Mouse (Mus musculus) embryonic facial prominence, embryonic 12.5 days (tissue): Measurements from ENCODE around the gene Dnajc3. TPM values are rescaled to one million over a fixed set of nuclear protein-coding genes. Genes with fewer than 3 reads are reported as not detected.

Experiments
- ATAC-seq: fragments of 200-750 bp; cut with Nextera tagmentation; 2 replicates; pipeline ENCODE4 v1.8.0; 2017; ENCODE audit not compliant: insufficient number of reproducible peaks, insufficient read depth, low FRiP score, low TSS enrichment
- H3K27ac ChIP-seq: fragments of 300-500 bp; sonication (generic); 2 replicates; pipeline ENCODE4 v1.5.1; 2016; ENCODE audit warnings: mild to moderate bottlenecking
- H3K27me3 ChIP-seq: fragments of 300-500 bp; sonication (generic); 2 replicates; pipeline ENCODE4 v1.6.1; 2016; ENCODE audit warnings: mild to moderate bottlenecking, moderate library complexity
- H3K36me3 ChIP-seq: fragments of 300-500 bp; sonication (generic); 2 replicates; pipeline ENCODE4 v1.6.1; 2016; ENCODE audit warnings: mild to moderate bottlenecking
- H3K4me1 ChIP-seq: fragments of 300-500 bp; sonication (generic); 2 replicates; pipeline ENCODE4 v1.6.1; 2016
- H3K4me2 ChIP-seq: fragments of 300-500 bp; sonication (generic); replicated peaks from 2 replicates; pipeline ENCODE4 v1.6.1; 2016; ENCODE audit warnings: mild to moderate bottlenecking, moderate library complexity
- H3K4me3 ChIP-seq: fragments of 300-500 bp; sonication (generic); 2 replicates; pipeline ENCODE4 v1.5.1; 2016; ENCODE audit warnings: mild to moderate bottlenecking
- H3K9ac ChIP-seq: fragments of 300-500 bp; sonication (generic); 2 replicates; pipeline ENCODE4 v1.6.1; 2016; ENCODE audit warnings: mild to moderate bottlenecking, moderate library complexity
- H3K9me3 ChIP-seq: fragments of 300-500 bp; sonication (generic); 2 replicates; pipeline ENCODE4 v1.6.1; 2016; ENCODE audit warnings: mild to moderate bottlenecking, moderate library complexity
- WGBS: fragments of 180-500 bp; shearing (Covaris S2); methylation state at CpG from one replicate; pipeline ENCODE4 v1.1.7; 2016; 5-methylcytosine and 5-hydroxymethylcytosine counted together
- polyA plus RNA-seq: library from polyadenylated mRNA; unstranded; fragments of >200 nt; fragmentation: Nextera tagmentation; extraction: Ambion mirVana; gene quantifications from 2 replicates; pipeline ENCODE4 v1.2.1, GENCODE M21; 2016

Dnajc3 gene
- polyA plus RNA-seq: 30.2 and 30.9 TPM in 2 replicates

GRCm38 (mm10) chr14:118937533-118938492 lies at the start of gene Dnajc3:
Gene Dnajc3, plus strand, starts transcription at chr14:118937976.
- no peaks in the 10 kb centered on the region for H3K9me3 ChIP-seq
- whole genome bisulfite sequencing: under 1% methylated on average over 124 of the region's 124 CpGs
- H3K4me1 ChIP-seq: peaks cover 26% of the 10 kb centered on the region
- peak within 1 kb of the TSS; percentile 92 for H3K4me3 ChIP-seq
- peak within 1 kb of the TSS; percentile 97 for H3K9ac ChIP-seq
- 0 out of 2 replicates have a peak, but pooled peaks cover 3% of the 10 kb centered on the region for H3K27me3 ChIP-seq
- H3K36me3 ChIP-seq: no peaks in the 10 kb centered on the region
- peak within 1 kb of the TSS; percentile 85 for H3K27ac ChIP-seq
- ATAC-seq: peak; percentile 99
- peak within 1 kb of the TSS; percentile 68 for H3K4me2 ChIP-seq

GRCm38 (mm10) chr14:118890101-118890500 lies 47.7 kb upstream of the Dnajc3 start:
- Histone ChIP-seq H3K36me3 (peaks cover 73% of the 10 kb centered on the region), H3K27ac (no peak overlapping the region)
- 88% methylated on average over 4 of the region's 4 CpGs for WGBS

GRCm38 (mm10) chr14:118895228-118895627 lies 42.5 kb upstream of the Dnajc3 start:
- Histone ChIP-seq H3K9ac (no peak overlapping the region), H3K27me3 (no peaks in the 10 kb centered on the region), H3K4me3 (no peak overlapping the region), H3K4me1 (no peaks in the 10 kb centered on the region), H3K4me2 (no peak overlapping the region), H3K36me3 (peaks cover 77% of the 10 kb centered on the region), H3K27ac (no peak overlapping the region), H3K9me3 (no peaks in the 10 kb centered on the region)
- 77% methylated on average over 7 of the region's 7 CpGs for WGBS
- ATAC-seq: no peak

More at GRCm38 (mm10) chr14:118890101-118890500, 47.7 kb upstream of the Dnajc3 start:
- Histone ChIP-seq H3K4me1 (no peaks in the 10 kb centered on the region), H3K27me3 (no peaks in the 10 kb centered on the region), H3K4me3 (no peak overlapping the region), H3K4me2 (no peak overlapping the region), H3K9ac (no peak overlapping the region), H3K9me3 (no peaks in the 10 kb centered on the region)
- ATAC-seq: no peak

GRCm38 (mm10) chr14:118895655-118896054 lies 42.1 kb upstream of the Dnajc3 start:
- Histone ChIP-seq H3K9me3 (no peaks in the 10 kb centered on the region), H3K4me3 (no peak overlapping the region), H3K9ac (no peak overlapping the region), H3K36me3 (peaks cover 80% of the 10 kb centered on the region), H3K27me3 (no peaks in the 10 kb centered on the region), H3K4me2 (no peak overlapping the region), H3K27ac (no peak overlapping the region), H3K4me1 (no peaks in the 10 kb centered on the region)
- 93% methylated on average over 10 of the region's 10 CpGs for WGBS
- no peak for ATAC-seq

GRCm38 (mm10) chr14:118899940-118900339 lies 37.8 kb upstream of the Dnajc3 start:
- no peaks in the 10 kb centered on the region for H3K4me1 ChIP-seq
- H3K27me3 ChIP-seq: no peaks in the 10 kb centered on the region
- no peak overlapping the region for H3K27ac ChIP-seq
- no peak overlapping the region for H3K9ac ChIP-seq
- no peak for ATAC-seq
- no peak overlapping the region for H3K4me3 ChIP-seq
- no peaks in the 10 kb centered on the region for H3K9me3 ChIP-seq
- no peak overlapping the region for H3K4me2 ChIP-seq
- WGBS: 81% methylated on average over 11 of the region's 11 CpGs
- peaks cover 84% of the 10 kb centered on the region for H3K36me3 ChIP-seq

- Histone ChIP-seq H3K4me1 (no peaks in the 10 kb centered on the region), H3K36me3 (peaks cover 80% of the 10 kb centered on the region), H3K9ac (no peak overlapping the region), H3K9me3 (no peaks in the 10 kb centered on the region), H3K27ac (no peak overlapping the region), H3K4me3 (no peak overlapping the region), H3K27me3 (no peaks in the 10 kb centered on the region), H3K4me2 (no peak overlapping the region)
- WGBS: 98% methylated on average over 1 of the region's 1 CpGs
- no peak for ATAC-seq
Observed at GRCm38 (mm10) chr14:118900911-118901310, 36.9 kb upstream of the Dnajc3 start.

GRCm38 (mm10) chr14:118903397-118903796 lies 34.4 kb upstream of the Dnajc3 start:
- Histone ChIP-seq H3K9ac (no peak overlapping the region), H3K27ac (no peak overlapping the region), H3K27me3 (no peaks in the 10 kb centered on the region), H3K4me1 (no peaks in the 10 kb centered on the region), H3K4me2 (no peak overlapping the region), H3K9me3 (no peaks in the 10 kb centered on the region), H3K4me3 (no peak overlapping the region), H3K36me3 (peaks cover 83% of the 10 kb centered on the region)
- no peak for ATAC-seq
- 89% methylated on average over 3 of the region's 3 CpGs for WGBS

- 63% methylated on average over 6 of the region's 6 CpGs for WGBS
- no peak for ATAC-seq
Observed at GRCm38 (mm10) chr14:118903867-118904562, 33.8 kb upstream of the Dnajc3 start.

GRCm38 (mm10) chr14:118907592-118907991 lies 30.2 kb upstream of the Dnajc3 start:
- Histone ChIP-seq H3K4me3 (no peak overlapping the region), H3K27me3 (no peaks in the 10 kb centered on the region), H3K4me2 (no peak overlapping the region), H3K9me3 (no peaks in the 10 kb centered on the region), H3K36me3 (peaks cover 74% of the 10 kb centered on the region), H3K27ac (no peak overlapping the region), H3K4me1 (no peaks in the 10 kb centered on the region), H3K9ac (no peak overlapping the region)
- ATAC-seq: no peak
- WGBS: 84% methylated on average over 8 of the region's 8 CpGs

More at GRCm38 (mm10) chr14:118903867-118904562, 33.8 kb upstream of the Dnajc3 start:
- Histone ChIP-seq H3K27ac (no peak overlapping the region), H3K27me3 (no peaks in the 10 kb centered on the region), H3K4me2 (no peak overlapping the region), H3K4me3 (no peak overlapping the region), H3K4me1 (no peaks in the 10 kb centered on the region), H3K9ac (no peak overlapping the region), H3K36me3 (peaks cover 83% of the 10 kb centered on the region), H3K9me3 (no peaks in the 10 kb centered on the region)

- no peak overlapping the region for H3K4me2 ChIP-seq
- H3K27me3 ChIP-seq: no peaks in the 10 kb centered on the region
- H3K4me3 ChIP-seq: no peak overlapping the region
- peaks cover 64% of the 10 kb centered on the region for H3K36me3 ChIP-seq
- no peak overlapping the region for H3K9ac ChIP-seq
- ATAC-seq: no peak
- WGBS: 62% methylated on average over 8 of the region's 8 CpGs
- no peaks in the 10 kb centered on the region for H3K9me3 ChIP-seq
- peaks cover 12% of the 10 kb centered on the region for H3K4me1 ChIP-seq
- no peak overlapping the region for H3K27ac ChIP-seq
Observed at GRCm38 (mm10) chr14:118909872-118910271, 27.9 kb upstream of the Dnajc3 start.

- Histone ChIP-seq H3K4me1 (peaks cover 12% of the 10 kb centered on the region), H3K9me3 (no peaks in the 10 kb centered on the region), H3K4me2 (no peak overlapping the region), H3K27ac (no peak overlapping the region), H3K36me3 (peaks cover 63% of the 10 kb centered on the region), H3K27me3 (no peaks in the 10 kb centered on the region), H3K9ac (no peak overlapping the region), H3K4me3 (no peak overlapping the region)
- no peak for ATAC-seq
- WGBS: 61% methylated on average over 29 of the region's 29 CpGs
Observed at GRCm38 (mm10) chr14:118910332-118911222, 27.2 kb upstream of the Dnajc3 start.
